Mouse (Mus musculus) G1E (cell line): ENCODE data around the gene Prn.

Experiments used
- CTCF ChIP-seq: IDR thresholded peaks from 2 replicates; pipeline ENCODE4 v1.5.1; 2012; ENCODE audit warnings: low read depth, low read length, inconsistent platforms, mixed read lengths
- GATA1 ChIP-seq: IDR thresholded peaks from 2 replicates; pipeline ENCODE4 v1.6.1; 2012; ENCODE audit warnings: borderline replicate concordance, low read length, inconsistent platforms, mixed read lengths
- TAL1 ChIP-seq: conservative IDR thresholded peaks from 2 replicates; pipeline ENCODE4 v1.6.1; 2012; ENCODE audit warnings: low read depth, low read length, inconsistent platforms, mixed read lengths

DNA sequence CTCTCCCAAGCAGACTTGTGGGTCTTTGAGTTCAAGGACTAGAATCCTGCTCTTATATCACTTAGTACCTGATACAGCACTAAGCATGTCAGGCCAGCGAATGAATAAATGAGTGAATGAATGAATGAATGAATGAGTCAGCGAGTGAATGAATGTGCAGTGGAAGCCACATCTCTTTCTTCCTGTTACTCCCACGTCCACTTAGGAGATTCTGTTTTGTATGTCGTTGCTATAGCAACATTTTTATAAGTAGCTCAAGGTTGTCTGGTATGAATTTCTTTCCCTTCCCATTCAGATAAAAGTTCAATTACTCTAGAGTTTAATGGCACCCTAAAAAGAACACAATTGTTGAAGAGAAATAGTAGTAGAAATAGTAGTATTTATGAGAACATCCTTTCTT, 61.3 kb downstream of the Prn start:
- TF ChIP-seq CTCF (no peak), GATA1 (no peak), TAL1 (no peak)
